Mouse (Mus musculus) urinary bladder, postnatal 36 days (tissue): ENCODE data around the gene Klk11.
A peak's percentile ranks its signal among the peaks of the same experiment; 100 is the strongest.

Source experiments
- DNase-seq, 2 experiments: peaks; one replicate each; pipeline ENCODE4 v3.0.0; 2022; ENCODE audit warnings: low spot score in 2 of 2, mixed read lengths in 1 of 2

Klk11 gene

DNA sequence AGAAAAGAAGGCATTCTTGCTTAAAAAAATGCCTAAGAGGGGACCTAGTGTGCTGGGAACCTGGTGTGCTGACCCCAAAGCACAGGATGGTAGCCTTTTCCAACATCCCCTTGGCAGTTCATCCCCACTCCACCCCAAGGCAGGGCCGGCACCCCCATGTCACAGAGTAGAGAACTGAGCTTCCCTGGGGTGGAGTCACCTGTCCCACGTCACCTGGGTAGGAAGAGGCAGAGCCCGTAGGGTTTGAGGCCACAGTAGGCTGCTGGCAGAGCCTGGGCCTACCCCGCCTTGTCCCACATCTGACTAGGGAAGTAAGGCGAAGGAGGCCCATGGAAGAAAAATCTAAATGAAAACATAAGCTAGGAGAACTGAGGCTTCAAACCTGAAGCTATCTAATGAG, at the start of gene Klk11:
Gene Klk11, plus strand, starts transcription at position 241 of the 400 bp plus-strand sequence.
- no peak for DNase-seq

GRCm38 (mm10) chr7:43747788-43748187, 26.6 kb upstream of the Klk11 start:
- no peak for DNase-seq

- DNase-seq = no peak
These were observed 21.6 kb upstream of the Klk11 start for GRCm38 (mm10) chr7:43752806-43753205.

- DNase-seq = no peak
These were observed 7.9 kb upstream of the Klk11 start for GRCm38 (mm10) chr7:43766484-43766883.

DNA sequence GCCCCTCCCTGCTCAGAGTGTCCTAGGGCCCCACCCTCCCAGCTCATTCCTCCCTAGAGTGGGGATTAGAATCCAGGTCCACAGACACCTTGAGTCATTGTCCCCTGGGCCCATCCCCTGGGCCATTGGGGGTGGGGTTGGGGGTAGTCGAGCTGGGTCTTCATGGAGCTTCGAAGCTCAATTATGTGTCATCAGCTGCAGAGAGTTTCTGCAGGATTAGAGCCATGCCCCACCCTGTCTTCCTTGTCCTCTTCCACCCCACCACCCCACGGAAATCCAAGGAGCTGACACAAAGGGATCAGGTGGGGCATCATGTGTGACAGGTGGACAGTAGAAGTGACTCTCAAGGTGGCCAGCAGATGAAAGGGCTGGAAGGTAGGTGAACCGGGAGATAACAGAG, 5.8 kb upstream of the Klk11 start, which contains the start of gene Klk12:
Gene Klk12, plus strand, starts transcription at position 301 of the 400 bp plus-strand sequence.
- DNase-seq = no peak

GRCm38 (mm10) chr7:43769636-43770035, 4.8 kb upstream of the Klk11 start:
- DNase-seq = no peak

GRCm38 (mm10) chr7:43770701-43771100, 3.7 kb upstream of the Klk11 start:
- no peak for DNase-seq

DNA sequence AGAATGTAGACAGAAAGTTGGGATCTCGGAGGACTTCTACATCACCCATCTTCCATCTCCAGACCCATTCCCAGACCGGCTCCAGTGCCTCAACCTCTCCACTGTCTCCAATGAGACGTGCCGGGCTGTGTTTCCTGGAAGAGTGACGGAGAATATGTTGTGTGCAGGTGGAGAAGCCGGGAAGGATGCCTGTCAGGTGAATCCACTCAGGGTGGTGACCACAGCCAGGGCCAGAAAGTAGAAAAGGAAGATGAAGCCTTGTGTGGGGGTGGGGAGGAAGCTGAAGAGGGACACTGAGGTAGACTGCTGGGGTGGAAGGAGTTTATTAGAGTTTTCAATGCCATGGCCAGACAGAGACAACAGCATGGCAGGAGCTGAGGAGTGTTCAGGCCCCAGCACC, 2.5 kb upstream of the Klk11 start:
- DNase-seq = no peak

- no peak for DNase-seq
These were observed 1.5 kb upstream of the Klk11 start for GRCm38 (mm10) chr7:43772901-43773300.

GRCm38 (mm10) chr7:43774802-43775201, 398 bp downstream of the Klk11 start:
- DNase-seq = no peak

DNA sequence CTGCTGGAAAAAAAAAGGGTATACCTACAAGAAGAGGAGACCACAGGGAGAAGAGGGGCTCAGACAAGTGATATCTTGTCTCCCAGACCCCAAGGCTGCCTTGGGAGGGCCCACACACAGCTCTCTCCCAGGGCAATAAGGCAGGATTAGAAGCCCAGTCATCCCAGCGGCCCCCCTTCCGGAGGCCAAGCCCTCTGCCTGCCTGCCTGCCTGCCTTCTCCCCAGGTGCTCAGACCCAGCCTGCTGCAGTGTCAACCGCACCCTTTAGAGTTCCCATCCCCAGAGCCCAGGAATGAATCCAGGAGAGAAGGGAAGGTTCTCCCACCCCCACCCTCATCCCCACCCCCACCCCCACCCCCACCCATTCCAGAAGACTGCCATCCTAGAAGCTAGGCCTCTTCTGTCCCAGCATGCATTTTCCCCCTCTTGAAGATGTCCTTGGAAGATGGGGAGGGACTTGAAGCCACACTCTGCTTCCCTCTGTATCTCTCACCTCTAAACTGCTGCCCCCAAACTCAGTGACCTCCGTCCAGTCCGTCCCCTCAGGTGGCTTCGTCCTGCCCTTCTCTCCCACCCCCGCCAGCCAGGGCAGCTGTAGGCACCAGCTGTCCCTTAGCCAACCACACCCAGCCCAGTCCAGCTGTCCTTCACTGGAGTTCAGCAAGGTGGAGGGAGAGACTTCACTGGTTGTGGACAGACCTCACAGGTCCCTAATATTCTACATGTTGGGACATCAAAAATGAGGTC, 1.1 kb downstream of the Klk11 start:
- no peak for DNase-seq

GRCm38 (mm10) chr7:43776506-43776905, 2.1 kb downstream of the Klk11 start:
- no peak for DNase-seq

GRCm38 (mm10) chr7:43777423-43777822, 3.0 kb downstream of the Klk11 start:
- DNase-seq = no peak

- DNase-seq = no peak
These were observed 4.0 kb downstream of the Klk11 start for GRCm38 (mm10) chr7:43778176-43778970.

DNA sequence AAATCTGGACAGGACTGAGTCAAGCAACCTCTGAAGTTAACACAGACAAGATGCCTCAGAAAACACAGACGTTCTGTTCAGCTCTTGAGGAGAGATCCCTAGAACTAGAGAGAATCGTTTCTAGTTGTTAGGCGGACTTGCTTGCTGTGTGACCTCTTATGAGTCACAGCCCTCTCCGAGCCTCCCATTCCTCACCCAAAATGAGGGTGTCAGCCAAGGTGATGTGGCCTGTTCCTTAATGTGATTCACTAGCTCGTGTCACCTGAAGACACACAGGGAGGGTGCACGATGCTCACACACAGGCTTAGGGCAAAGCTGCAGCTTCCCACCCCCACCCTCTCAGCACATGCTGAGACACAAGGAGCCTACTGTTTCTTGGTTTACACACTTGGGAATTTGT, 5.8 kb downstream of the Klk11 start:
- no peak for DNase-seq

DNA sequence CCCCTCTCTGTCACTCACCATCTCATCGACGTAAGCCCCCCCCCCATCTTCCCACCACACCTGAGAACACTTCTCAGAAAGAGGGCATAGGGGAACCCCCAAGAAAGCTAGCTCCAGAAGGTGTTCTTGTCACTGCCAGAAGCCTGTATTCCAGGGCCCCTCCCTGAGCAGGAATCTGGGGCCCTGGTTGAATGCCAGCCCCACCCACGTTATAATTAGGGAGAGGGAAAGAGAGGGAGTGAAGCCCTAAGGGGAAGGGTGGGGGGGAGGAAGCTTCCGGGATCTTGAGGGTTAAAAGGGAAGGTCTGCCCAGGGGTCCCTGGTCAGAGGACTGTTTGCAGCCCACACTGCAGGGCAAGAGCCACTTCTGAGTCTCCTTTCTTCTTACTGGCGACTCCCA, 6.3 kb downstream of the Klk11 start, which contains the start of gene Klk10:
Gene Klk10, plus strand, starts transcription at position 290 of the 400 bp plus-strand sequence.
- DNase-seq = no peak

- DNase-seq = no peak
These were observed 7.1 kb downstream of the Klk11 start for GRCm38 (mm10) chr7:43781541-43781940.

GRCm38 (mm10) chr7:43782275-43783265, 8.2 kb downstream of the Klk11 start:
- DNase-seq = peak; percentile 72 to 81

DNA sequence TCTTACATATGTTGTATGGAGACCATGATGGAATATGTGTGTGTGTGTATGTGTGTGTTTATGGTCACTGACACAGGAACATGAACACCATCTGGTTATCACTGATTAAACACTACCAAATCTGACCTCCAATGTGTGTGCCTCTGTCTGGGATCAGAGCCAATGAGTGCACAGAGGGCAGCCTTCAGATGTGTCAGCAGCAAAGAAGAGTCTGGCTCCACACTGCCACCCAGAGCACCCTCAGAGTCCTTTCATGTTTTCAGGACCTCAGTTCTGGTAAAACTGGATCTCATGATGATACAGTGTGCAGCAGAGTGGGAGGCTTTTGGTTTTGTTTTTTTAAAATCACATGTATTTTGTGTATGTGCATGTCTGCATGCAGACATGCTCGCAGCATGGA, 10.9 kb downstream of the Klk11 start:
- no peak for DNase-seq

- DNase-seq = no peak
These were observed 13.7 kb downstream of the Klk11 start for GRCm38 (mm10) chr7:43788096-43788495.

DNA sequence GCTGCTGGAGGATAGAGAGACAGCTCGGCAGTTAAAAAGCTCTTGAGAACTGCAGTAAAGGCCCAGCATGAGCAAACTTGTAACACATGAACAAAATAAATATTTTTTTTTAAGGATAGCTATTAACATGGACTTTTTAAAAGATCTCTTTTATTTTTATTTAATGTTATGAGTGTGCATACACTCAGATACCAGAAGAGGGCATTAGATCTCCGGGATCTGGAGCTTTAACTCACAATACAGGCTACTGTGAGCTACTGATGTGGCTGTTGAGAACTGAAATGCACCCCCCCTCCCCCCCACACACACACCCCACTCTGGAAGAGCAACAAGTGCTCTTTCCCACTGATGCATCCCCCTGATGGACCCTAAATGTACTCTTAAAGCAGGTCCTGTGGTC, 14.9 kb downstream of the Klk11 start:
- DNase-seq = no peak

GRCm38 (mm10) chr7:43791591-43791990, 17.2 kb downstream of the Klk11 start, which contains the start of gene Klk9:
Gene Klk9, plus strand, starts transcription at chr7:43791891.
- no peak for DNase-seq
